Mouse (Mus musculus) midbrain, embryonic 11.5 days (tissue): ENCODE measurements around the gene Sdhb. TPM values are rescaled to one million over a fixed set of nuclear protein-coding genes. Genes with fewer than 3 reads are reported as not detected.

Source experiments
- ATAC-seq: fragments of 200-750 bp; cut with Nextera tagmentation; 2 replicates; pipeline ENCODE4 v1.8.0; 2017; ENCODE audit warnings: moderate TSS enrichment, moderate library complexity; ENCODE audit not compliant: low FRiP score
- DNase-seq: peaks from one replicate; pipeline ENCODE4 v3.0.0; 2015; ENCODE audit warnings: low spot score; ENCODE audit errors: missing footprints
- H3K27ac ChIP-seq: fragments of 300-500 bp; sonication (generic); 2 replicates; pipeline ENCODE4 v1.5.1; 2014; ENCODE audit warnings: low read depth, low read length
- H3K27me3 ChIP-seq: fragments of 300-500 bp; sonication (generic); 2 replicates; pipeline ENCODE4 v1.6.1; 2014; ENCODE audit warnings: mild to moderate bottlenecking, low read length, moderate library complexity, mixed read lengths; ENCODE audit not compliant: control insufficient read depth, insufficient read depth
- H3K36me3 ChIP-seq: fragments of 300-500 bp; sonication (generic); 2 replicates; pipeline ENCODE4 v1.6.1; 2014; ENCODE audit warnings: mild to moderate bottlenecking, low read length, moderate library complexity, mixed read lengths; ENCODE audit not compliant: control insufficient read depth, insufficient read depth
- H3K4me1 ChIP-seq: fragments of 300-500 bp; sonication (generic); 2 replicates; pipeline ENCODE4 v1.6.1; 2014; ENCODE audit warnings: low read length; ENCODE audit not compliant: control insufficient read depth, insufficient read depth
- H3K4me2 ChIP-seq: fragments of 300-500 bp; sonication (generic); 2 replicates; pipeline ENCODE4 v1.6.1; 2014; ENCODE audit warnings: mild to moderate bottlenecking, moderate library complexity
- H3K4me3 ChIP-seq: fragments of 300-500 bp; sonication (generic); 2 replicates; pipeline ENCODE4 v1.5.1; 2014; ENCODE audit warnings: low read depth, low read length
- H3K9ac ChIP-seq: fragments of 300-500 bp; sonication (generic); 2 replicates; pipeline ENCODE4 v1.6.1; 2014; ENCODE audit warnings: low read length
- H3K9me3 ChIP-seq: fragments of 300-500 bp; sonication (generic); 2 replicates; pipeline ENCODE4 v1.6.1; 2016; ENCODE audit warnings: low read length; ENCODE audit not compliant: control insufficient read depth
- WGBS: fragments of 180-500 bp; shearing (Covaris S2); extraction: QIAGEN DNeasy Blood & Tissue Kit; methylation state at CpG from one replicate; pipeline ENCODE4 v1.1.7; 2014; 5-methylcytosine and 5-hydroxymethylcytosine counted together
- polyA plus RNA-seq: library from polyadenylated mRNA; unstranded; fragments of >200 nt; fragmentation: Nextera tagmentation; extraction: Ambion mirVana; gene quantifications from 2 replicates; pipeline ENCODE4 v1.2.1, GENCODE M21; 2014

Sdhb gene
- polyA plus RNA-seq, 1 experiment from 2014 or later = 422 TPM

GRCm38 (mm10) chr4:140919974-140920836 lies 40.8 kb upstream of the Sdhb start:
- H3K9me3 ChIP-seq = no peaks in the 10 kb centered on the region
- no peak overlapping the region for H3K4me2 ChIP-seq
- no peaks in the 10 kb centered on the region for H3K36me3 ChIP-seq
- H3K9ac ChIP-seq = no peak overlapping the region
- 72% methylated on average over 11 of the region's 11 CpGs for WGBS
- no peaks in the 10 kb centered on the region for H3K27me3 ChIP-seq
- no peaks in the 10 kb centered on the region for H3K4me1 ChIP-seq
- no peak overlapping the region for H3K27ac ChIP-seq
- DNase-seq (no peak), ATAC-seq (no peak)
- H3K4me3 ChIP-seq = no peak overlapping the region

GRCm38 (mm10) chr4:140922508-140922907 lies 38.5 kb upstream of the Sdhb start:
- Histone ChIP-seq H3K4me3 (no peak overlapping the region), H3K4me2 (no peak overlapping the region), H3K4me1 (no peaks in the 10 kb centered on the region), H3K27me3 (no peaks in the 10 kb centered on the region), H3K9ac (no peak overlapping the region), H3K9me3 (no peaks in the 10 kb centered on the region), H3K27ac (no peak overlapping the region), H3K36me3 (no peaks in the 10 kb centered on the region)
- ATAC-seq (no peak), DNase-seq (no peak)
- WGBS = 89% methylated on average over 5 of the region's 5 CpGs

- ATAC-seq = no peak
- 87% methylated on average over 8 of the region's 8 CpGs for WGBS
Observed at GRCm38 (mm10) chr4:140925648-140926047, 35.4 kb upstream of the Sdhb start.

GRCm38 (mm10) chr4:140928349-140928748 lies 32.7 kb upstream of the Sdhb start:
- Histone ChIP-seq H3K9me3 (no peaks in the 10 kb centered on the region), H3K4me2 (no peak overlapping the region), H3K27ac (no peak overlapping the region), H3K27me3 (no peaks in the 10 kb centered on the region), H3K4me3 (no peak overlapping the region), H3K9ac (no peak overlapping the region), H3K4me1 (no peaks in the 10 kb centered on the region), H3K36me3 (no peaks in the 10 kb centered on the region)
- 84% methylated on average over 9 of the region's 9 CpGs for WGBS
- no peak for ATAC-seq
- no peak for DNase-seq

More at GRCm38 (mm10) chr4:140925648-140926047, 35.4 kb upstream of the Sdhb start:
- no peaks in the 10 kb centered on the region for H3K27me3 ChIP-seq
- no peaks in the 10 kb centered on the region for H3K9me3 ChIP-seq
- no peak overlapping the region for H3K9ac ChIP-seq
- H3K36me3 ChIP-seq = no peaks in the 10 kb centered on the region
- no peak overlapping the region for H3K27ac ChIP-seq
- H3K4me3 ChIP-seq = no peak overlapping the region
- no peak for DNase-seq
- H3K4me2 ChIP-seq = no peak overlapping the region
- H3K4me1 ChIP-seq = no peaks in the 10 kb centered on the region

GRCm38 (mm10) chr4:140929745-140930144 lies 31.3 kb upstream of the Sdhb start:
- no peaks in the 10 kb centered on the region for H3K27me3 ChIP-seq
- no peak for ATAC-seq
- H3K9ac ChIP-seq = no peak overlapping the region
- no peak overlapping the region for H3K4me3 ChIP-seq
- no peaks in the 10 kb centered on the region for H3K36me3 ChIP-seq
- WGBS = 82% methylated on average over 8 of the region's 8 CpGs
- H3K9me3 ChIP-seq = no peaks in the 10 kb centered on the region
- no peak overlapping the region for H3K27ac ChIP-seq
- no peaks in the 10 kb centered on the region for H3K4me1 ChIP-seq
- no peak for DNase-seq
- H3K4me2 ChIP-seq = no peak overlapping the region

GRCm38 (mm10) chr4:140930900-140931470 lies 30.0 kb upstream of the Sdhb start:
- Histone ChIP-seq H3K4me1 (no peaks in the 10 kb centered on the region), H3K27me3 (no peaks in the 10 kb centered on the region), H3K4me3 (no peak overlapping the region), H3K4me2 (no peak overlapping the region), H3K9ac (no peak overlapping the region), H3K9me3 (no peaks in the 10 kb centered on the region), H3K36me3 (no peaks in the 10 kb centered on the region), H3K27ac (no peak overlapping the region)
- 75% methylated on average over 10 of the region's 10 CpGs for WGBS
- ATAC-seq = no peak
- no peak for DNase-seq

- H3K27me3 ChIP-seq = no peaks in the 10 kb centered on the region
- 73% methylated on average over 9 of the region's 9 CpGs for WGBS
- no peak for DNase-seq
Observed at GRCm38 (mm10) chr4:140935643-140936042, 25.4 kb upstream of the Sdhb start.

GRCm38 (mm10) chr4:140944356-140944755 lies 16.6 kb upstream of the Sdhb start:
- no peak overlapping the region for H3K4me3 ChIP-seq
- 86% methylated on average over 12 of the region's 12 CpGs for WGBS
- no peaks in the 10 kb centered on the region for H3K4me1 ChIP-seq
- H3K36me3 ChIP-seq = no peaks in the 10 kb centered on the region
- H3K9ac ChIP-seq = no peak overlapping the region
- DNase-seq (no peak), ATAC-seq (no peak)
- H3K9me3 ChIP-seq = no peaks in the 10 kb centered on the region
- H3K27me3 ChIP-seq = no peaks in the 10 kb centered on the region
- H3K27ac ChIP-seq = no peak overlapping the region
- no peak overlapping the region for H3K4me2 ChIP-seq

More at GRCm38 (mm10) chr4:140935643-140936042, 25.4 kb upstream of the Sdhb start:
- Histone ChIP-seq H3K36me3 (no peaks in the 10 kb centered on the region), H3K9ac (no peak overlapping the region), H3K4me1 (no peaks in the 10 kb centered on the region), H3K4me2 (no peak overlapping the region), H3K9me3 (peaks cover 3% of the 10 kb centered on the region; the same call in 1 of the 2 replicates), H3K4me3 (no peak overlapping the region), H3K27ac (no peak overlapping the region)
- no peak for ATAC-seq

GRCm38 (mm10) chr4:140944961-140945442 lies 16.0 kb upstream of the Sdhb start:
- Histone ChIP-seq H3K36me3 (no peaks in the 10 kb centered on the region), H3K4me1 (no peaks in the 10 kb centered on the region), H3K9me3 (no peaks in the 10 kb centered on the region), H3K4me2 (no peak overlapping the region), H3K9ac (no peak overlapping the region), H3K27ac (no peak overlapping the region), H3K4me3 (no peak overlapping the region), H3K27me3 (no peaks in the 10 kb centered on the region)
- DNase-seq = no peak
- 92% methylated on average over 5 of the region's 5 CpGs for WGBS
- ATAC-seq = no peak
